Mouse (Mus musculus): ENCODE data around the gene Olfr1387.
"Not testable (repeated sequence)": the region's sequence is repeated elsewhere in the genome, so short reads cannot be mapped to it uniquely, and the experiment has no call there.

Gene Olfr1387

GRCm38 (mm10) chr11:49455043-49455442 lies at the start of gene Olfr1387:
TSS of gene Olfr1387 (plus strand) at chr11:49455343.
- no peak for DNase-seq (ENCODE audit: low spot score in 2 of 2)

- DNase-seq (ENCODE audit: low spot score in 2 of 2): no peak
Measured at GRCm38 (mm10) chr11:49406784-49407183, 48.4 kb upstream of the Olfr1387 start.

- DNase-seq (ENCODE audit: low spot score in 2 of 2): peak in 1 of 2 experiments; percentile 1
Measured at GRCm38 (mm10) chr11:49410540-49410939, 44.6 kb upstream of the Olfr1387 start.

- no peak for DNase-seq (ENCODE audit: low spot score in 2 of 2)
Measured at GRCm38 (mm10) chr11:49422767-49423166, 32.4 kb upstream of the Olfr1387 start, which contains the start of gene Olfr1389. TSS of gene Olfr1389 (plus strand) at chr11:49423067.

- DNase-seq (ENCODE audit: low spot score in 2 of 2): no peak
Measured at GRCm38 (mm10) chr11:49425257-49425927, 29.8 kb upstream of the Olfr1387 start.

- no peak for DNase-seq (ENCODE audit: low spot score in 2 of 2)
Measured at GRCm38 (mm10) chr11:49429641-49430040, 25.5 kb upstream of the Olfr1387 start.

GRCm38 (mm10) chr11:49436411-49436810 lies 18.7 kb upstream of the Olfr1387 start, which contains the start of gene Olfr1388:
TSS of gene Olfr1388 (plus strand) at chr11:49436624.
- peak in 1 of 2 experiments; percentile 31 for DNase-seq (ENCODE audit: low spot score in 2 of 2)

- not testable (repeated sequence) for DNase-seq (ENCODE audit: low spot score in 2 of 2)
Measured at GRCm38 (mm10) chr11:49464746-49465145, 9.6 kb downstream of the Olfr1387 start, which contains the start of gene Olfr1386. TSS of gene Olfr1386 (plus strand) at chr11:49465046.

GRCm38 (mm10) chr11:49485973-49486372 lies 30.8 kb downstream of the Olfr1387 start:
- no peak for DNase-seq (ENCODE audit: low spot score in 2 of 2)

GRCm38 (mm10) chr11:49488770-49489169 lies 33.6 kb downstream of the Olfr1387 start, which contains the start of gene Olfr1385:
TSS of gene Olfr1385 (plus strand) at chr11:49489070.
- DNase-seq (ENCODE audit: low spot score in 2 of 2): not testable (repeated sequence)

Measured in heart, adult 9 months (tissue).